Mouse (Mus musculus) limb, embryonic 13.5 days (tissue): ENCODE data around the gene Gabarapl2. TPM values are rescaled to one million over a fixed set of nuclear protein-coding genes. Genes with fewer than 3 reads are reported as not detected.

Experiments used
- ATAC-seq: fragments of 200-750 bp; cut with Nextera tagmentation; 2 replicates; pipeline ENCODE4 v1.8.0; 2017; ENCODE audit warnings: low read depth, moderate number of reproducible peaks, moderate TSS enrichment; ENCODE audit not compliant: low FRiP score
- H3K27ac ChIP-seq: fragments of 300-500 bp; sonication (generic); 2 replicates; pipeline ENCODE4 v1.5.1; 2015; ENCODE audit warnings: inconsistent platforms, mild to moderate bottlenecking, moderate library complexity
- H3K27me3 ChIP-seq: fragments of 300-500 bp; sonication (generic); 2 replicates; pipeline ENCODE4 v1.6.1; 2015; ENCODE audit warnings: mild to moderate bottlenecking, inconsistent platforms
- H3K36me3 ChIP-seq: fragments of 300-500 bp; sonication (generic); 2 replicates; pipeline ENCODE4 v1.6.1; 2015; ENCODE audit warnings: inconsistent platforms, mild to moderate bottlenecking, moderate library complexity
- H3K4me1 ChIP-seq: fragments of 300-500 bp; sonication (generic); 2 replicates; pipeline ENCODE4 v1.6.1; 2015; ENCODE audit warnings: inconsistent platforms
- H3K4me2 ChIP-seq: fragments of 300-500 bp; sonication (generic); replicated peaks from 2 replicates; pipeline ENCODE4 v1.6.1; 2015; ENCODE audit warnings: inconsistent platforms, mild to moderate bottlenecking, moderate library complexity
- H3K4me3 ChIP-seq: fragments of 300-500 bp; sonication (generic); 2 replicates; pipeline ENCODE4 v1.5.1; 2015; ENCODE audit warnings: moderate library complexity, mild to moderate bottlenecking, inconsistent platforms
- H3K9ac ChIP-seq: fragments of 300-500 bp; sonication (generic); 2 replicates; pipeline ENCODE4 v1.6.1; 2015; ENCODE audit warnings: mild to moderate bottlenecking, inconsistent platforms
- H3K9me3 ChIP-seq: fragments of 300-500 bp; sonication (generic); 2 replicates; pipeline ENCODE4 v1.6.1; 2016; ENCODE audit warnings: inconsistent platforms
- WGBS: fragments of 180-500 bp; shearing (Covaris S2); methylation state at CpG from one replicate; pipeline ENCODE4 v1.1.7; 2015; 5-methylcytosine and 5-hydroxymethylcytosine counted together
- polyA plus RNA-seq: library from polyadenylated mRNA; unstranded; fragments of >200 nt; fragmentation: Nextera tagmentation; extraction: Ambion mirVana; gene quantifications from 2 replicates; pipeline ENCODE4 v1.2.1, GENCODE M21; 2015

The Gabarapl2 gene
- polyA plus RNA-seq, 1 experiment from 2014 or later: 163 TPM

DNA sequence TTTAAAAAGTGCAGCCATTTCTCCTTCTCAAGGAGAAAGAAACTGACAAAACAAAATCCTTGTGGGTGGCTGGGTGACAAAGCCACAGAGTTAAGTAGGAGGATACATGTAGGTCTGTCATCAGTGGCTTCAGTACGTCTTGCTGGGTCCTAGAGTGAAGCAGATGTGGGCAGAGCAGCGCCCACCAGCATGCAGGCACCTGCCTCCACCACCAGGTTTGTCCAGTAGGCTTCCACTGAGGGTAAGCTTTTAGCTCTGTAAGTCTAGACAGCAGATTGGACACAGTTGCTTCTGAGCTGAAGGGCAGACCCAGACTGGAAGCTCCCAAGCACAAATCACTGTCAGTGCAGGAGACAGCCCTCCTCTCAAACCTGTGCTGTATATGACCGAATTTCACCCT is 20.8 kb downstream of the Gabarapl2 start:
- H3K27me3 ChIP-seq: no peaks in the 10 kb centered on the region
- H3K9ac ChIP-seq: no peak overlapping the region
- H3K4me3 ChIP-seq: no peak overlapping the region
- WGBS: 63% methylated on average over 3 of the region's 3 CpGs
- no peaks in the 10 kb centered on the region for H3K9me3 ChIP-seq
- H3K4me1 ChIP-seq: no peaks in the 10 kb centered on the region
- peaks cover 26% of the 10 kb centered on the region for H3K36me3 ChIP-seq
- H3K4me2 ChIP-seq: no peak overlapping the region
- no peak for ATAC-seq
- H3K27ac ChIP-seq: no peak overlapping the region

DNA sequence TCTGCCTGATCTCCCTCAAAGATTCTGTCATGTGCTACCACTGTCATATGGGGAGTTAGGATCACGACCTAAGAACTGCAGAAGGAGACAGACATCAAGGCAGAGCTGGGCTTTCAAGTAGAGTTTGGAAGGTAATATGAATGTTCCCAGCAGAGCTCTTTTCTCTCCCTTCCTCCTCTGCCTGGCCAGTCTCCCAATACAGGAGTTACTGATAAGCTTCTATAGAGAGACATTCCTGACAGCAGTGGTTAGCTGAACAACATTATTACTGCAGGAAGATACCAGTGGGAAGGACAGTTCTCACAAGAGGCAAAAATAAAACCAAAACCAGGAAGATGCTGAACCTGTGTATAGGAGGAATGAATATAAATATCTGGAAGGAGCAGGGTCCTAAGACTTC is 22.1 kb downstream of the Gabarapl2 start:
- Histone ChIP-seq H3K4me2 (no peak overlapping the region), H3K4me3 (no peak overlapping the region), H3K36me3 (peaks cover 21% of the 10 kb centered on the region), H3K9ac (no peak overlapping the region), H3K27me3 (no peaks in the 10 kb centered on the region), H3K9me3 (no peaks in the 10 kb centered on the region), H3K4me1 (no peaks in the 10 kb centered on the region), H3K27ac (no peak overlapping the region)
- 72% methylated on average over 1 of the region's 1 CpGs for WGBS
- no peak for ATAC-seq

DNA sequence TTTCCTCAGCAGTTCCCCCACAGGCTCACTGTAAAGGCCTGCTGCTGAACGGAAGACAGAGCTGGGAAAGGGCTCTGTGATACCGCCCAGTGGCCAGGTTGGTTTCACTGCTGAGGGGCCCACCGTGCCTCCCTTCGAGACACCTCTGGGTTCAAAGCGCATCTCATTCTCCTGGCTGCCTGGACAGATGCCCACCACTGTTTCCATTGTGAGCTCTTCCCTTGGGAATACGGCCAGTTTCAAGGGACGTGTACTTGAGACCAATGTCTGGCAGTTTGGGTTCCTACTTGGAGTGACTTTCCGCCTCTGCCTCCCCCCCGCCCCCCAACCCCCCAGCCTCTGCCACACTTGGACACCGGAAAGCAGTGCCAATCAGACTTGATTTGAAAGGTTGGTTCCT is 22.6 kb downstream of the Gabarapl2 start:
- H3K27ac ChIP-seq: no peak overlapping the region
- H3K9ac ChIP-seq: no peak overlapping the region; the same call in 1 of the 2 replicates
- no peaks in the 10 kb centered on the region for H3K27me3 ChIP-seq
- peaks cover 4% of the 10 kb centered on the region; the same call in 1 of the 2 replicates for H3K4me1 ChIP-seq
- no peaks in the 10 kb centered on the region for H3K9me3 ChIP-seq
- no peak overlapping the region for H3K4me2 ChIP-seq
- no peak for ATAC-seq
- peaks cover 18% of the 10 kb centered on the region for H3K36me3 ChIP-seq
- no peak overlapping the region for H3K4me3 ChIP-seq
- WGBS: 72% methylated on average over 10 of the region's 10 CpGs

DNA sequence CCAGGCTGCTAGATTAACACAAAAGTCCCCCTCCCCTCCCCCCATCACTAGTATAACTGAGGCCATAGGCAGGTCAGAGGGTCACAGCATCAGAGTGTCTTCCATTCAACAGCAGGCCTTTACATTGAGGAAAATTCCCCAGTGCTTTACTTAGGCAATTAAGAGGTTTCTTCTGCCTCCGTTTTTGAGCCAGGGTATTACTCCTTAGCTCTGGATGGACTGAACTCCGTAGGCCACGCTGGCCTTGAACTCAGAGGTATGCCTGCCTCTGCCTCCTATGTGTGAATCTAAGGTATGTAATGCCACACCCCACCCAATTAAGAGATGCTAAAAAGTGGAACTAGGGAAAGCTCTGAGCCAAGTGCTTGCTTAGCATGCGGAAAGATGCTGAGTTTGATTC is 23.0 kb downstream of the Gabarapl2 start:
- Histone ChIP-seq H3K4me2 (no peak overlapping the region), H3K27ac (no peak overlapping the region), H3K4me1 (peaks cover 8% of the 10 kb centered on the region; the same call in 1 of the 2 replicates), H3K9me3 (no peaks in the 10 kb centered on the region), H3K4me3 (no peak overlapping the region), H3K9ac (no peak overlapping the region), H3K36me3 (peaks cover 13% of the 10 kb centered on the region), H3K27me3 (no peaks in the 10 kb centered on the region)
- 85% methylated on average over 4 of the region's 4 CpGs for WGBS
- ATAC-seq: no peak

DNA sequence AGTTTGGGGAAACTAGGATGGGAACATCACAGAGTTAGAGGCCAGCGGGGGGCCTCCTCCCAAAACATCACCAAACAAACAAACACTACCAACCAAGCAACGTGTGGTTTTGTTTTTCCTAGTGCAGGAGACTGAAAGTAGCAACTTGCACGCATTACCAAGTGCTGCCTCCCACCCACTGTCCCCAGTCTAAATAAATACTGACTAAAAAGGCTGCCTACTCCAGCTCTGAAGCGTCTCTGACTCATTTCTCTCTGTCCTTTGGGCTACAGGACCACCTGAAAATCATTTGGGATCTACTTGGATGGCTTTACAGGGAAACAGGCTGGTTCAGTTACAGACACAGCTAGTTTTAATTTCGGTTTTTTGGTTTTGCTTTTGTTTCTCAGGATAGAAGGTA is 23.8 kb downstream of the Gabarapl2 start:
- no peak for ATAC-seq
- H3K9me3 ChIP-seq: no peaks in the 10 kb centered on the region
- no peak overlapping the region for H3K27ac ChIP-seq
- H3K36me3 ChIP-seq: peaks cover 12% of the 10 kb centered on the region
- H3K9ac ChIP-seq: no peak overlapping the region
- no peak overlapping the region for H3K4me2 ChIP-seq
- peaks cover 8% of the 10 kb centered on the region; the same call in 1 of the 2 replicates for H3K4me1 ChIP-seq
- H3K4me3 ChIP-seq: no peak overlapping the region
- H3K27me3 ChIP-seq: no peaks in the 10 kb centered on the region
- 50% methylated on average over 5 of the region's 5 CpGs for WGBS

DNA sequence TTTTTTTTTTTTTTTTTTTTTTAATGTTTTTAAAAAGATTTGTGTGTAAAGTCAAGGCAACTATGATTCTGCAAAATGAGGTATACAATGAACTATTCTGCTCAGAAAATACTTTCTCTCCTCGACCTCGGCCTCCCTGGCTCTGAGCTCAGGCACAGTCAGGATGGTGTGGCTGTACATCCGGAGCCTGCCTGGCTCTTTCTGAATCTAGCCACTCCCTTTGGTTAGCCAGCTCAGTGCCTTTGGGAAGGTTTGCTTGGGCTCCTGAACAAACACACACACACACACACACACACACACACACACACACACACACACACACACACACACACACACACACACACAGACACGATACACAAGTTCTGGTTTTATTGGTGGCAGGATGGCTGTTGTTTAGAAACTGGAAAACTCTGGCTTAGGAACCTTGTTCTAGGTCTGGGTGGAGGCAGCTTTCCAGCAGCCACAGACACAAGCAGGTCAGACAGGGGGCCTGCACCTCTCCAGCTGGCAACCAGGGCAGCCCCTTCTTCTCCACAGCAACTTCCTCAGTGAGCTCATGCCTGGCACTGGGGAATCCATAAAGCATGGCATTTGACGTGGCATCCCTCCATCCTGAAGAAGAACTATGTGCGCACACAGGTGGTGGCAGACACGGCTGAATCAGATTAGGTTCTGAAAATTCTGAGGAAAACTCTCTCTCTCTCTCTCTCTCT is 24.5 kb downstream of the Gabarapl2 start:
- ATAC-seq: no peak
- no peak overlapping the region for H3K4me2 ChIP-seq
- 58% methylated on average over 7 of the region's 7 CpGs for WGBS
- H3K36me3 ChIP-seq: peaks cover 8% of the 10 kb centered on the region
- H3K4me3 ChIP-seq: no peak overlapping the region
- no peaks in the 10 kb centered on the region for H3K27me3 ChIP-seq
- no peak overlapping the region for H3K27ac ChIP-seq
- no peaks in the 10 kb centered on the region for H3K9me3 ChIP-seq
- peaks cover 8% of the 10 kb centered on the region; the same call in 1 of the 2 replicates for H3K4me1 ChIP-seq
- no peak overlapping the region for H3K9ac ChIP-seq

DNA sequence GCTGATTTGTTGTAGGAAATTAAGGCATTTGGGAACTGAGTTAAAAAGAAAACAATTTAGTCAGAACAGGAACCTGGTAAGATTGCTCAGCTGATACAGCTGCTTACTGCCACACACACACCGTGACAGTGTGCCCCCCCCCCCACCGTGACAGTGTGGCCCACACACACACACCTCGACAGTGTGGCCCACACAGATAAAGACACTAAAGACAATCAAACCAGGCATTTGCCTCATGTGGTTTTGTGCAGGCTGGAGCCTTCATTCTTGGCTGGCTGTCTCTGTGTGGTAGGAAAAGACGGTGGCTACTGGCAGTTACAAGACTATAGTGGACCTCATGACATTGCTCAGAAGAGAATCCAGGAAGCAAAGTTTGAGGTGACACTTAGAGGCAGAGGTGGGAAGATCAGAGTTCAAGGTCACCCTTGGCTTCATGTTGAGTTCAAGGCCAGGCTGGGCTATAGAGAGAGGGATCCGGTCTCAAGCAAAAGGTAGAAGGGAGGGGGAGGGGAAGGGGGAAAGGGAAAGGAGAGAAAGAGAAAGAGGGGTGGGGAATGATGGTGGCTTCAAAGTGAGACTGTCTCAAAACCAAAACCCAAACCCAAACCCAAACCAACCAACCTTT is 26.9 kb downstream of the Gabarapl2 start:
- H3K36me3 ChIP-seq: peaks cover 23% of the 10 kb centered on the region
- no peaks in the 10 kb centered on the region for H3K27me3 ChIP-seq
- peaks cover 8% of the 10 kb centered on the region; the same call in 1 of the 2 replicates for H3K4me1 ChIP-seq
- H3K9me3 ChIP-seq: no peaks in the 10 kb centered on the region
- no peak overlapping the region for H3K4me2 ChIP-seq
- H3K9ac ChIP-seq: no peak overlapping the region
- 90% methylated on average over 5 of the region's 5 CpGs for WGBS
- ATAC-seq: no peak
- no peak overlapping the region for H3K27ac ChIP-seq
- H3K4me3 ChIP-seq: no peak overlapping the region

DNA sequence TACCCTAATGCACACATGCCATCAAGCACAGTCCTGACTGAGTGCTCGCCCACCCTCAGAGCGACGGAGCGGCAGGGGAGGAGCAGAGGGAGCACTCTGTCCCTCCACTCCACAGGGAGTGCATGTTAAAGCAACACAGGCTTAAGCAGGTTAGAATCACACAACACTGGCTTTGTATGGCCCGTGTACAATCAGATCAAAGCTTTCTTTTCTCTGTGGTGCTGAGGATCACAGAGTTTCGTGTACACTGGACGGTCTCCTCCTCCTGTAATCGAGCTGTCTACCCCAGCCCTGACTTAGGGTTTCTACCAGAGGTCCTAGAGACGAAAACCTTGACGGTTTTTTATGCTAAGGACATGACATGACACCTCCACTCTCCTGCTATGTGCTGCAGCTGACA is 28.0 kb downstream of the Gabarapl2 start:
- Histone ChIP-seq H3K27ac (no peak overlapping the region), H3K36me3 (peaks cover 31% of the 10 kb centered on the region), H3K4me1 (peaks cover 8% of the 10 kb centered on the region; the same call in 1 of the 2 replicates), H3K4me3 (no peak overlapping the region), H3K9me3 (no peaks in the 10 kb centered on the region; the same call in 1 of the 2 replicates), H3K27me3 (no peaks in the 10 kb centered on the region), H3K9ac (no peak overlapping the region), H3K4me2 (no peak overlapping the region)
- 87% methylated on average over 10 of the region's 10 CpGs for WGBS
- ATAC-seq: no peak

DNA sequence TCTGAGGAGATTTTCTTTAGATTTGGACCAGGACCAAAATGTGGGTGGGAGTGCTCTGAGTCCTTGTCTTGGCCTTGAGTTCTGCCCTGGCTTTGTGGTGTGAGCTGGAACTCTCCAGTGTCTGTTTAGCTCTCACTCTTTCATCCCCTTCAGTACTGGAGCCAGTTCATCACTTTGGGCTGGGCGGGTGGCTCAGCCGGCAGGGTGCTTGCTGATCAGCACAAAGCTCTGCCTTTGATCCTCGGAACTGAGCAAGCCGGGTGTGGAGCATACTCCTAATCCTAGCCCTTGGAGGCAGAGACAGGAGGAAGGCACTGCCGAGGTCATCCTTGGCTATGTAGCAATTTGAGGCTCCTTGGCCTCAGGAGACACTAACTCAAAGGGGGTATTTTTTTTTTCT is 28.5 kb downstream of the Gabarapl2 start:
- Histone ChIP-seq H3K9ac (no peak overlapping the region), H3K36me3 (peaks cover 35% of the 10 kb centered on the region), H3K27me3 (no peaks in the 10 kb centered on the region), H3K4me3 (no peak overlapping the region), H3K4me1 (peaks cover 8% of the 10 kb centered on the region; the same call in 1 of the 2 replicates), H3K4me2 (no peak overlapping the region), H3K9me3 (peaks cover under 1% of the 10 kb centered on the region; the same call in 1 of the 2 replicates), H3K27ac (no peak overlapping the region)
- ATAC-seq: no peak
- WGBS: 36% methylated on average over 5 of the region's 5 CpGs

DNA sequence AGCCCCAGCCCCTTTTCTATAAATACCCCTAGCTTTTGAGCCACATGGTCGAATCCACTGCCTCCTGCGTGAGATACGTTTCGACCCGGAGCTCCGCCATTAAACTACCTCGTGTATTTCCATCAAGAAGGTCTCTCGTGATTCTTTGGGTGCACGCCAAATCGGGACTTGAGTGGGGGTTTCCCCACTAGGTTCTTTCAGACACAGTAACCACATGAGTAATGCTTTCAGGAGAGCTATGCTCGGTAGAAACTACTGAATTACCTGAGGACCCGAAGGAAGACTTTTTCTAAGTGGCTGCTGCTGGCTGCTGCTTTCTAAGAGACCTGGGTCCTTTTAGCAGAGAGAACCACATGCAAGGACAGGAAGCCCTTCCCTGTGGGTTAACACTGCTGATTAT is 33.6 kb downstream of the Gabarapl2 start:
- Histone ChIP-seq H3K27me3 (no peaks in the 10 kb centered on the region), H3K4me2 (no peak overlapping the region), H3K9ac (no peak overlapping the region), H3K4me3 (no peak overlapping the region), H3K4me1 (no peaks in the 10 kb centered on the region), H3K36me3 (peaks cover 70% of the 10 kb centered on the region), H3K9me3 (peaks cover 4% of the 10 kb centered on the region; the same call in 1 of the 2 replicates), H3K27ac (no peak overlapping the region)
- WGBS: 95% methylated on average over 12 of the region's 12 CpGs
- ATAC-seq: no peak

DNA sequence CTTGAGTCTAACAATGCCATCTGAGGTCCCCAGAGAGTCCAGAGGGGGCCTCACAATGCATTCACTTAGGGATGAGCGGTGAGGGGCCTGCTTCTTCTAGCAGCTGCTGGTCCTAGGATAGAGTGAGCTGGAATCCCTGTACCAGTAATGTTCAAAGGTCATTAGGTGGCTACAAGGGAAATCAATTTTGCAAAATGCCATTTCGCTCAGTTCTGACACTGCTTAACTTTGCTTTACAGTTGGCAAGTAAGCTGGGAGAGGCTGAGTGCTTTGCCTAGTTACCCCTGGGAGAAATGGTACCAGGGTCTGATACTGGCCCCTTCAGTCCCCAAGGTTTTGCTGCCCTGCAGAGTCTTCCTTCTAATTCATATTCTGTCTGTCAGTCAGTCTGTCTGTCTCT is 35.2 kb downstream of the Gabarapl2 start:
- no peaks in the 10 kb centered on the region for H3K4me1 ChIP-seq
- H3K9ac ChIP-seq: no peak overlapping the region
- H3K36me3 ChIP-seq: peaks cover 73% of the 10 kb centered on the region
- H3K27ac ChIP-seq: no peak overlapping the region
- H3K27me3 ChIP-seq: no peaks in the 10 kb centered on the region
- H3K4me2 ChIP-seq: no peak overlapping the region
- 88% methylated on average over 2 of the region's 2 CpGs for WGBS
- peaks cover 4% of the 10 kb centered on the region; the same call in 1 of the 2 replicates for H3K9me3 ChIP-seq
- no peak overlapping the region for H3K4me3 ChIP-seq
- no peak for ATAC-seq

DNA sequence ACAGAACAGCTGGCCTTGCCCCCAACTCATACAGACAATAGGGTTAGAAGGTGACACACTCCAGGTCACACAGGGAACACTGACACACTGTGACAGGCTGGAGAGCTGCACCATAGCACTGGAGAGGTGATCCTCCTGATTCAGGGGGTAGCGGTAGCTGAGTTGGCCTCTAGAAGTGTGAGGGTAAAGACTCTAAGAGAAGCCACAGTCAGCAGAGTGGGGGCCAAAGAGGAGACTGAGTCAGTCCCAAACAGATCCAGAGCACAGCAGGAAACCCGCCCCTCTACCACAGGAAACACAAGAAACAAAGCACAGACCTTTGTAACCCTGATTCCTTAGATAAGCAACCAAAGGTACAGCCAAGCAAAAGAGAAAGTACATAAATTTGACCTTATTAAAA is 35.8 kb downstream of the Gabarapl2 start:
- no peaks in the 10 kb centered on the region for H3K4me1 ChIP-seq
- no peak overlapping the region for H3K4me3 ChIP-seq
- H3K9me3 ChIP-seq: peaks cover 4% of the 10 kb centered on the region; the same call in 1 of the 2 replicates
- H3K4me2 ChIP-seq: no peak overlapping the region
- no peak overlapping the region for H3K9ac ChIP-seq
- 95% methylated on average over 2 of the region's 2 CpGs for WGBS
- no peak overlapping the region for H3K27ac ChIP-seq
- no peaks in the 10 kb centered on the region for H3K27me3 ChIP-seq
- peaks cover 68% of the 10 kb centered on the region for H3K36me3 ChIP-seq
- ATAC-seq: no peak
